Mouse (Mus musculus) left cerebral cortex, adult 11 months (tissue): ENCODE results near the gene Ccdc88a.
"Not testable (repeated sequence)": the region's sequence is repeated elsewhere in the genome, so short reads cannot be mapped to it uniquely, and the experiment has no call there.

Experiments
- DNase-seq: peaks from one replicate; pipeline ENCODE4 v3.0.0; 2022; ENCODE audit warnings: low spot score

Ccdc88a gene

GRCm38 (mm10) chr11:29474676-29475075 is 101.2 kb downstream of the Ccdc88a start:
- DNase-seq, result no peak

- no peak for DNase-seq
These were observed 119.7 kb downstream of the Ccdc88a start for GRCm38 (mm10) chr11:29493135-29493534.

- no peak for DNase-seq
These were observed 123.5 kb downstream of the Ccdc88a start for GRCm38 (mm10) chr11:29496962-29497361.

GRCm38 (mm10) chr11:29503948-29504893 is 130.8 kb downstream of the Ccdc88a start:
- DNase-seq, result no peak

- no peak for DNase-seq
These were observed 131.6 kb downstream of the Ccdc88a start for GRCm38 (mm10) chr11:29504899-29505625.

- DNase-seq, result no peak
These were observed 136.0 kb downstream of the Ccdc88a start for GRCm38 (mm10) chr11:29509421-29509820.

GRCm38 (mm10) chr11:29512818-29513535 is 139.5 kb downstream of the Ccdc88a start:
- no peak for DNase-seq

- no peak for DNase-seq
These were observed 140.8 kb downstream of the Ccdc88a start for GRCm38 (mm10) chr11:29514325-29514681.

GRCm38 (mm10) chr11:29514682-29515412 is 141.4 kb downstream of the Ccdc88a start, which contains the start of gene Prorsd1:
TSS of gene Prorsd1 (minus strand) at chr11:29515033.
- DNase-seq, result peak; percentile 55

- DNase-seq, result peak; percentile 60
These were observed 152.7 kb downstream of the Ccdc88a start, which contains the start of gene Mtif2 for GRCm38 (mm10) chr11:29525988-29526794. TSS of gene Mtif2 (plus strand) at chr11:29526408.

- DNase-seq, result no peak
These were observed 164.7 kb downstream of the Ccdc88a start for GRCm38 (mm10) chr11:29538201-29538600.

- DNase-seq, result no peak
These were observed 170.9 kb downstream of the Ccdc88a start for GRCm38 (mm10) chr11:29544225-29544945.

- not testable (repeated sequence) for DNase-seq
These were observed 171.8 kb downstream of the Ccdc88a start for GRCm38 (mm10) chr11:29545150-29545752.

- DNase-seq, result not testable (repeated sequence)
These were observed 172.8 kb downstream of the Ccdc88a start for GRCm38 (mm10) chr11:29546297-29546696.

- no peak for DNase-seq
These were observed 173.3 kb downstream of the Ccdc88a start for GRCm38 (mm10) chr11:29546762-29547161.

GRCm38 (mm10) chr11:29547249-29547751 is 173.8 kb downstream of the Ccdc88a start:
- DNase-seq, result no peak

GRCm38 (mm10) chr11:29547752-29548503 is 174.5 kb downstream of the Ccdc88a start, which contains the start of the genes Clhc1 and Rps27a:
TSS of gene Clhc1 (plus strand) at chr11:29547950.
TSS of gene Rps27a (minus strand) at chr11:29548109.
- peak; percentile 83 for DNase-seq
